Mouse (Mus musculus) C2C12 (cell line): ENCODE measurements around the gene Tmeff2.

Experiments used
- CTCF ChIP-seq: IDR thresholded peaks from one replicate; pipeline ENCODE4 v1.5.1; 2011; ENCODE audit not compliant: control insufficient read depth, insufficient read depth, insufficient read length
- MYOD1 ChIP-seq: IDR thresholded peaks from one replicate; pipeline ENCODE4 v1.6.1; 2011; ENCODE audit warnings: low read depth; ENCODE audit not compliant: control insufficient read depth, insufficient read length

DNA sequence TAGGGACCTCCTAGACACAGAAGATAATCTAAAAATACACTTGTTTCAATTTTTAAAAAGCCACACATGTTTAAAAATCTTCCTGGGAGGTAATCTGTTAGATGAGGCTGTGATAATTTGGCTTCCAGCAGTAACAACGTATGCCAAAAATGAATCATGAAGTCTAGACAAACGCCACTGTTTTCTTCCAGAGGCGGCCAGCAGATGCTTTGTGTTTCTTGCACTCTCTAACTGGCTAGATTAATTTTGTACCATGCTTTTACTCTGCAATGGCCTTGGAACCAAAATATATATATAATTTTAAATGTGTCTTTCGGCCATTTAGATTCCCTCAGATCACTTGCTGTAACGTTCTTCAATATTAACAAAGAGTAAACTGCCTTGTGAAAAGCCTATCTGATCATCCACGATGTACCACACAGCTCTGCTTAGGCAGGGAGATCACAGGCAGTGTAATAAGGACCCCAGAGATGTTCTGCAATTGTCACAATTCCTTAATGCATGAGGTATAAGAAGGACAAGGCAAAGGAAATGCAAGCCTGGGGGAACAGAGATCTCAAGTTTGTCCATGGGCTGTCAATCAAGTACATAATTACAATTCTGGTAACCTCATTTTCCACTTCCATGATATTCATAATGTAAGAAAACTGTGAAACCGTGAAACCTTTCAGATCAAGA lies 80.8 kb downstream of the Tmeff2 start:
- TF ChIP-seq CTCF (no peak), MYOD1 (no peak)
